Mouse (Mus musculus): Measurements from ENCODE around the gene Tmem143.
"Not testable (repeated sequence)": the region's sequence is repeated elsewhere in the genome, so short reads cannot be mapped to it uniquely, and the experiment has no call there.

Tmem143 gene

DNA sequence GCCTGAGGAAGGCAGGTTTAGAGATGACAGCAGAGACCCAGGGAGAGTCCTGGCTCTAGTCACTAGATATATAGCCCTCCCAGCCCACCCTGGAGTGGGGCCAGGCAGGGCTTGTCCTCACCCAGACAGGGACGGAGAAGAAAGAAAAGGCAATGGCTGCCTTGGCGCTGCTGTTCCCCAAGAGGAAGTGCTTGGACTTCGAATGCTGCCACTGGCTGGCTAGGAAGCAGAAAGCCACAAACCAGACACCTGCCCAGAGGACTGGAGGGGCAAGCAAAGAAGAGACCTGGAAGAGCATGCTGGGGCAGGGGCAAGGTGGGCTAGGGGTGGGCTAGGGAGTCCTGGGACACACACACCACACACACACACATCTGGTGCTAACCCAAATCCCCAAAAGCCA is 9.5 kb upstream of the Tmem143 start:
- DNase-seq = no peak

DNA sequence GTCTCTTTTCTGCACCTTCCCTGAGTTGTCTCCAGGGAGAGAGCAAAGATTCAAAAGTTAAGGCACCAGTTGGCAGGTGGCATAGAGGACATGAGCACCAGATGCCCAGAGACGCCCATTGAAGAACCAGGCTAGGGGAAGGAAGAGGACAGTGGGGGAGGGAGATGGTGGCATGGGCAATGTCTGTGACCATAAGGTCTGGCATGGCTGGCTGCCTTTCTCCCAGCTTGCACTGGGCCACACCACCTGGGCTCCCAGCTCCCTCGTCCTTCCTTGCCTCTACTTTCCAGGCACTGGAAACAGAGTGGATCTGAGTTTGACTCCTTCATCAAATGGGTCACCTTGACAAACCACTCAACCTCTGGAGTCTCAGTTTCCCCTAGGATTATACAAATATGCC is 4.1 kb upstream of the Tmem143 start:
- no peak for DNase-seq

- peak; percentile 93 for DNase-seq
Measured at GRCm38 (mm10) chr7:45895931-45896516, 717 bp upstream of the Tmem143 start.

DNA sequence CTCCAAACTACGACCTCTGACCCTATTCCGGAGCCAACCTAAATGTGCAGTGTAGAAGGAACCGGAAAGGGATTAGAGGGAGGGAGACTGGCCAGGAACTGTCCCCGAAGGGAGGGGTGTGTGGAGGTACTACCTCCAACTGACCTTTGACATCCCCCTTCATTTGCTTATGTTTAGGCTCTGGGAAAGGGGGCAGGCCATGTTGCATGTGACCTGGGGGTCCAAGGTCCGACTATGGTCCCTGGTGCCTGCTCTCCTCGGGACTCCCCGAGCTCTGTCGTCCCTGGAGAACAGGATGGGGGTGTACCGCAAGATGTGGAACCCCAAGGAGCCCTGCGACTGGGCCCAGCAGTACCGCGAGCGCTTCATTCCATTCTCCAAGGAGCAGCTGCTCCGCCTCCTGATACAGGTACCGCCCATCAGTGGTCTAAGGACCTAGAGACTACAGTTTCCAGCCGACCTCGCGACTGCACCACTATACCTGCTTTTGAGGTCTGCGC is 567 bp downstream of the Tmem143 start:
- no peak for DNase-seq

DNA sequence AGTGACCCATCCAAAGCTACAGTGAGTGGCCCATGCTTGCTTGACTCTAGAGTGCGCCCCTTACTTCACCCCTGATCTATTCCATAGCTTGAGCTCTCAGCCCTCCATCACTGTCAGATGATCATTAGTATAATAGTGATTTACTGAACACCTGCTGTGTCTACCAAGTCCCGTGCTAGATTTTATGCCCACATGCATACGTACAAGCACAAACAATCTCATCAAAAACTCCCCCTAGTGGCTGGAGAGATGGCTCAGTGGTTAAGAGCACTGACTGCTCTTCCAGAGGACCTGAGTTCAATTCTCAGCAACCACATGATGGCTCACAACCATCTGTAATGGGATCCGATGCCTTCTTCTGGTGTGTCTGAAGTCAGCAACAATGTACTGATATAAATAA is 1.4 kb downstream of the Tmem143 start:
- DNase-seq = not testable (repeated sequence)

- no peak for DNase-seq
Measured at GRCm38 (mm10) chr7:45901562-45901961, 4.8 kb downstream of the Tmem143 start.

- no peak for DNase-seq
Measured at GRCm38 (mm10) chr7:45902481-45903002, 5.8 kb downstream of the Tmem143 start.

GRCm38 (mm10) chr7:45906622-45907021 is 9.9 kb downstream of the Tmem143 start:
- no peak for DNase-seq

GRCm38 (mm10) chr7:45908384-45908783 is 11.6 kb downstream of the Tmem143 start:
- no peak for DNase-seq

DNA sequence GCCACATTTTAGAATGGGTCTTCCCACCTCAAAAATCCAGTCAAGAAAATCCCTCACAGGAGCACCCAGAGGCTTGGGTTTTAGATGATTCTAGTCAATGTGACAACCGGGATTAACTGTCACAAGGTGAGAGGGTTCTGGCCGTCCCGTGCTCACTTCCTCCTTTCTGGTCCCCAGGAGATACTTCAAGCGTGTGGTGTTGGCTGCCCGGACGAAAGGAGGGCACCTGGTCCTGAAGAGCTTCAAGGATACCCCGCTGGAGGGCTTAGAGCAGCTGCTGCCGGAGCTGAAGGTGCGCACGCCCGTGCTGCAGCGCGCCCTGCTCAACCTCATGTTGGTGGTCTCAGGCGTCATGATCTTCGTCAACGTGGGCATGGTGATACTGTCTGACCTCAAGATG is 12.4 kb downstream of the Tmem143 start:
- peak; percentile 88 for DNase-seq

- DNase-seq = peak; percentile 91
Measured at GRCm38 (mm10) chr7:45914067-45914466, 17.3 kb downstream of the Tmem143 start.

- no peak for DNase-seq
Measured at GRCm38 (mm10) chr7:45915011-45915410, 18.3 kb downstream of the Tmem143 start.

DNA sequence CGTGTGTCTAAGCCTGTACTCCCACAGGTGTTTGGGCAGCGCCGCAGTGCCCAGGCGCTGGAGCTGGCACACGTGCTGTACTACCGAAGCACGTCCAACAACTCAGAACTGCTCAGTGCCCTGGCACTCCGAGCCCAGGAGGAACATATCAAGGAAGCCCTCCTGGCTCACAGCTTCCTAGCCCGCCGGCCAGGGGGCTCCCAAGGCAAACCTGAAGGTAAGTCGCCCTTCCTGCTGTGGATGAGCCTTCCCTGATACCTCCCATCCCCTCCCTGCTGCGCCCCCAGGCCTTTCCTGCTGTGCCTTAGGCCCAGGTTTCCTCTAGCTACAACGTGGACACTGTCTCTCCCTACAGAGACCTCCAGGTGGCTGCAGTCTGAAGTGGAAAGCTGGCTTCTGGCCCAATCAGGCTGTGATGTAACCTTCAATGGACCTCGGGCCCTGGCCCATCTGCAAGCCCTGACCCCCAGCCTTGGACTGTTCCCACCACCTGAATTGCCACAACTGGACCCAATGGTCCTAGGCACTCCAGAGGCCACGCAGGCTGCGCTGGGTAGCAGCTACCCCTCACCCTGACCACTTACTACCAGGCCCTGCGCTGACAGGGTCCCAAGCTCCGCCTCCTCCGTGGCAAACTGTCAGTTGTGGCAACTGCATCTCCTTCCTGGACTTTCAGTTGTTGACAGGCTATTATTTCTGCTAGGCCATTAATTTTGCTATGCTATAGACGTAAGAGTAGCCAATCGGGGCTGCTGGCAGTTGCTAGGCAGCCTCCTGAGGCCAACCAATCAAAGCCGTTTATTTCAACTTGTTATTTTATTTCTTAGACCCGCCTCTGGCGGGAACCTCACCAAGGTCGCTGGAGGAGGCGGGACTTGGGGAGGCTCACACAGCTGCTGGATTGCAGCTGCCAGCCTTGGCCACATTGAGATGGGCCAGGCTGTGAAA is 19.6 kb downstream of the Tmem143 start:
- DNase-seq = peak; percentile 99

DNA sequence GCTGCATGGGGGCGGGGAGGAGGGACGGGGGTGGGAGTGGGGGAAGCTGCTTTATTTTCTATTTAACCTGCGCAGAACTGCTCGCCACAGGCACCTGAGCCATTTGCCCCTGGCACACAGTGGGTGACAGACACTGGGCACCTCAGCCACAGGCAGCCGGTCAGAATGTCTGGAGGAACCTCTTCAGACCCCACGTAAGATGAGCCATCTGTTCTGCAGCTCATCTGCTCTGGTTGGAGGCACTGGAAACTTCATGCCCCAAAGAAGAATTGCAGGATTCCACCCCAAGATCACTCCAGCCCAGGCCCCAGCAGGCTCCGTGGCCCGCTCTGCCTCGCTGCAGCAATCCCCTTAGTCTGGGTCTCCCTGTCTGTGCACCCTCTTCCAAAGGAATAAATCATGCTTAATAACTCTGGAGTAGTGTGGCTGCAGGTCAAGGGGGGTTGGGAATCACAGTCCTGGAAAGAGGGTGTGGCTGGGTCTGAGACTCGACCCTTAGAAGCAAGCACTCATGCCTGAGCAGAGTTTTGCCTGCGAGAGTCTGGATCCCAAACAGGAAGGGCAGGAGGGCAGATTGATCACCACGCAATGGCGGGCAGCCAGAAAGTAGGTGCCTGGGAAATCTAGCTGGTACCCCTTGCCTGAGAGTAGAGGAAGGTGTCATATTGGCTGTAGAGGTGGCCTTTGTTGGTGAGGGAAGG is 20.4 kb downstream of the Tmem143 start:
- DNase-seq = peak; percentile 91

GRCm38 (mm10) chr7:45917926-45918325 is 21.2 kb downstream of the Tmem143 start:
- peak; percentile 91 for DNase-seq

- peak; percentile 93 for DNase-seq
Measured at GRCm38 (mm10) chr7:45919083-45919671, 22.4 kb downstream of the Tmem143 start.

DNA sequence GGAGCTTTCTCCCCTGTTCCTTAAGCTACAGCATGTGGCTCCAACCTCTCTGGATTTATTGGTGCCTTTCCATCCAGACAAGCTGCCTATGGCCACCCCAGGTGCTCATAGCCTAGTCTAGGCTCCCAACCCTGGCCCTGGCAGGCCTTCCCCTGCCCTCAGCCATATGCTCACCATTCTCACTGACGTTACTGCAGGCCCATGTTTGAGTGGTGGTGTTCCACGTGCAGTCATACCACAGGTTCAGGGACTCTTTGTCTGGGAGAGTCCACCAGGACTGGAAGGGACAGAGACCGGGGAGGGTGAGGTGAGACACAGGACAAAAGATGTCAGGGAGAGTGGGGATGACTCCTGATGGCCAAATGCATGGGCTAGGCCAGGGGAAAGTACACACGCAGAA is 23.0 kb downstream of the Tmem143 start:
- DNase-seq = peak; percentile 93

DNA sequence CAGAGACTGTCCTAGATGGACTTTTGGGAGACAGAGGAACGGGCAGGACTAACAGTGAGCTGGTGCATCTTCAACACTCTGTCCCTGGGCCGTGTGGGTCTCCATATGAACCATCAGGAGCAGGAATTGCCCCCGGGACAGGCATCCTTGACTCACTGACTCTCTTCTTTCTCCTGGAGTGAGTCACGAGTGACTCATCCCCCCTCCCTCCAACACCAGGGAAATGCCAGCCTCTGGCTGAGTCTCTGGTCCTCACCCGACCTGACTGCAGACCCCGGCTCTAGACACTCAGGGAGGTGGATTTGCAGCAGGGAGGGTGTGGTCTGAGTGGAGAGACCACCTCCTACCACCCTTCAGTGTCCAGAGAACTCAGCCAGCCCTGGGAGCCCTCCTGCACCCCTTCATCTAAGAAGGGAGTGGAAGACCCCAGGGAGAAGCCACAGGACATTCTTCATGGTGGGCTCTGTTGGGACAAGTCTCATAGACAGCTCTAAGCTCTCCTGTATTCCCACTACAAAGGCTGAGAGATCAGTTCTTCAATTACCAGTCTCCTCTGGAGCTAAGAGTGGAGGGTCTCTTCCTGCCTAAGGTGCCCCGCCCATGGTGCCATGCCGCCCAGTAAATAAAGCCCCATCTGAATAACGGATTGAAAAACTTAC is 24.0 kb downstream of the Tmem143 start:
- DNase-seq = peak; percentile 97

GRCm38 (mm10) chr7:45921242-45921621 is 24.5 kb downstream of the Tmem143 start, which contains the start of gene Emp3:
Emp3 (minus strand) TSS chr7:45921404.
- peak; percentile 98 for DNase-seq

- DNase-seq = peak; percentile 96
Measured at GRCm38 (mm10) chr7:45921950-45922600, 25.3 kb downstream of the Tmem143 start.

DNA sequence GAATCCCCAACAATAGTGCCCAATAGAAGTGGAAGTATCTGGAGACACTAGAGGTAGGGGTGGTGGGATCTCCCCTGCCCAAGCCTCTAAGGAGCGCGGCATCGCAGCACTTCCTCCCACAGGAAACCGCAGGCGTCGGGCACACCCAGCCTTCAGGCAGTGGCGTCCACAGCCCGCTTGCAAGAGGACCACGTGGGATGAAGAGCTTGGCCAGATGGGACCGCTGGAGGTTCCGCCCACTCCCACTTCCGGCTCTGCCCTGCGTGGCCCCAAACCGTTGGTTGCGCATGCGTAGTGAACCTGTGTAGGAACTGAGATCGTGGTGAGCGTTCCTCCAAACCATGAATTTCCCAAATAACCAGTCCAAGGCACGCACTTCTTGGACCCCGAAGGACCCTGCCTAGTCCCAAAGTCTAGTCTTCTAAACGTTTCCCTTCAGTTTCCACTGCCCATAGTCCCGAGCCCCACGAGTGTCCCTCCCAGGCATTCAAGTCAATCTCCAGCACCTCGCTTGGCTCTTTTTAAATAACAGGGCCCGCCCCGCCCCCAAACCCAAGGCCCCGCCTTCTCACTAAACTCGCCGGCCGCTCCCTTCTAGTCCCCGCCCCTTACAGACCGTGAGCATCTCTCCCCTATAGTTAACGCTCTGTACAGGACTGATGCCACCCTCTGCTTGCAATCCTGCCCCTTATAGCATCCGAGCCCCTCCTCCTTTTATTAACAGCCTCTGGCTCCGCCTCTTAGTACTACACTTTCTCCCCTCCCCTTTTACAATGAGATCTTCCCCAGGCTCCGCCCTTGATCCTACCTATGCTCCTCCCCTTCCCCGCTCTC is 26.4 kb downstream of the Tmem143 start:
- DNase-seq = peak; percentile 100

All from heart, adult 11 months (tissue).